Mouse (Mus musculus): Measurements from ENCODE around the gene Rnf220.

GRCm38 (mm10) chr4:117483931-117484255 is 13.0 kb downstream of the Rnf220 start:
- TF ChIP-seq CTCF (IDR thresholded peaks at IDR 0.05; ENCODE audit: low read depth), result no peak
- TF ChIP-seq EP300 (IDR thresholded peaks at IDR 0.05; ENCODE audit: low read depth), result no peak
